5 mouse cellular contexts compared by ENCODE assay signal in genomic region chr10:44208556-44208955, GRCm38 (mm10).
DNase-seq lines count a peak whose midpoint lies in the region.

No protein-coding gene starts in this region.

- DNase-seq in Muller cell, postnatal 12 days (ENCODE audit: inconsistent ontology term), result peak; percentile 55
- peak; percentile 9 for DNase-seq in R1 (ENCODE audit: low read depth, low spot score)
- DNase-seq in ZHBTc4 (ENCODE audit: low read depth, low spot score), result peak; percentile 61
- peak; percentile 19 for DNase-seq in fibroblast of lung, adult 2 months (ENCODE audit: low read depth)
- DNase-seq in heart, adult 11 months, result peak; percentile 10

Comparison
In these comparisons a context has a peak if more than half of its experiments do, and no peak if none do; other contexts are left out.
1. Peak in every context shown above with its lines: DNase-seq.
2. DNase-seq: peak in every context shown above with its lines; median percentile 61 in ZHBTc4; 55 in Muller cell, postnatal 12 days; 19 in fibroblast of lung, adult 2 months; 10 in heart, adult 11 months; 9 in R1.